Mouse (Mus musculus): ENCODE data around the gene Mon1a.

Mon1a gene

DNA sequence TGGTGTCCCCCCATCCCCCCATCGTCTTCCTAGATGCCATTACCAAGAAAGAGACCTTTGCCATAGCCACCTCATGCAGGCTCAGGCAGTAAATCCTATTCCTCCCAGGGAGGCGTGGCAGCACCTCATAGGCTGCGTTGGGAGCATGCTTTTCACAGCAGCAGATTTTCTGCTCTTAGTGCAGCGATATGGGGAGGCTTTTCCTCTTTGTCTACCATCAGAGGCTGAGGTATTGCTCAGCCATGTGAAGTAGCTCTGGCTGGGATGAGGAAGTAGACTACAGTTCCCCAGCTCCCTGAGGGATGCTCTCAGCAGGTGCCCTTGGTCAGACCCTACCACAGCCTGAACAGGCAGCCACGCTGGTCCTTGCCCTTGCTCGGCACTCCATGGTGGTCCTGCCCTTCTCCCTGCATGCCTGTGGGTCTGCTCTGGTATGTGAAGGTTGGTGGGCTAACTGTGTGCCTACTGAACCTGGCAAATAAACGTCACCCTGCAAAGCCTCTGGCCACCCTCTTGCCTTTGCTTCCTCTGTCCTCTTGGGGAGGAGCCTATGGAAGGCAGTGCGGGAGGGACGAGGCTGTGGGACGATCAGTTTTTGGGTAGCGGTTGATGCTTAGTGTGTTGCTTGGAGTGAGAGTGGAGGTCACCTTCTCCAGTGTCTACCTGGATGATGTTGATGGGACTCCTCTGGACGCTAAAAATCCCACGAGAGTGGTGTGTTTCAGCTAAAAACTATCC is 61.4 kb downstream of the Mon1a start:
- DNase-seq (ENCODE audit: low read depth, low spot score), result no peak

DNA sequence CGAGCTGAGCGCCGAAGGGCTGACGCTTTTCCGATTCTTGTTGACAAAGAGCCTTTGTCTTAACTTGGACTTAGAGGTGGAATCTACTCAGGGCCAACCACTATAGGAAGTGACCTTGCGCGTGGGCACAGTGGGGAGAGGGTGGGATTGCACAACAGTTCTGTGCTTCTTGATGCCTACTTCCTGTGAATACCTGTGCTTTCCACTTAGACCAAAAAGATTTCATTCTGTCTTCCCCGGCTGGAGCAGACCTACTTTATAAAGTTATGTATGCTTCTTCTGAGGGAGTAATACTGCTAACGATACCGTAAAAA is 61.9 kb downstream of the Mon1a start, which contains the start of gene Traip:
Traip (plus strand) TSS at position 215 of the 314 bp plus-strand sequence.
- no peak for DNase-seq (ENCODE audit: low read depth, low spot score)

DNA sequence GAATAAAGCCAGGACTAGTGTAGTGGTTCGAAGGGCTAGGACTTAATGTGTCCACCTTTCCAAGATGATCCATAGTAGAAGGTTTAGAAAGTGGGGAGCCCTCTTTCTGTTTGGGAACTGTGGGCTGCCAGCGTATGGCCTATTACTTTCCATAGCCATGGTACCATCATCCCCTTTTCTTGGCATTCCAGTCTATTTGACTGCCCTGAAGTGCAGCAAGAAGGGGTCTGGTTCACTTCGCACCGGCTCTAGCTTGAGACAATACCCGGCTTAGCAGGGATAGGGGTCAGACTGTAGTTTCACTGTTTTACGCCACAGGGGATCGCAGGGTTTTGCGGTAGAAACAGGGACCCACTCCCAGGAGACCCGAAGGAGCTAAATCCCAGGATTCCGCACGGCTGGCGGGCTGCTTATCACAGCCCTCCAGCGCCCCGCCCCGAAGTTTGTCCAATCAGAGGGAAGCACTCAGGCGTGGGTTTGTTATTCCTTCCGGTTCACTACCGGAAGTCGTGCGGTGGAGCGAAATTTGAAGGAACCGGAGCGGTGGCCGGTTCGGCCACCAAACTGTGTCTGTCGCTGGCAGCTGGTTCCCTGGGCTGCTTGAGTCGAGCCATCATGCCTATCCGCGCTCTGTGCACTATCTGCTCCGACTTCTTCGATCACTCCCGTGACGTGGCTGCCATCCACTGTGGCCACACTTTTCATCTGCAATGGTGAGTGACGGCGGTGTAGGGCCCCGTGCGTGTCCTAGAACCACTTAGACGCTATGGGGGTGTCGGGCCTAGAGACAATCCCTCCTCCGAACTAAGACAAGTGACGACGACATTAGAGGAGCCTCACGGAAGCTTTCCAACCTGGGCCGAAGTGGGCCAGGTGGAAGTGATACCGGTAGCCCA is 62.8 kb downstream of the Mon1a start:
- peak; percentile 83 for DNase-seq (ENCODE audit: low read depth, low spot score)

Measured in skeletal muscle tissue, adult 2 months (tissue).